Mouse (Mus musculus) CD8-positive naive resting alpha-beta T cell, adult 57 days (primary cell): ENCODE measurements around the gene Tas2r135. TPM values are rescaled to one million over a fixed set of nuclear protein-coding genes. Genes with fewer than 3 reads are reported as not detected.

ENCODE experiments used
- total RNA-seq: library from RNA; stranded (reverse); gene quantifications from one replicate; pipeline ENCODE4 v1.2.4, GENCODE M21; 2023

Gene Tas2r135
- 0.98 TPM for total RNA-seq

GRCm38 (mm10) chr6:42405134-42405533, at the start of gene Tas2r135:
Gene Tas2r135, plus strand, starts transcription at chr6:42405434.

GRCm38 (mm10) chr6:42372816-42373547, 32.3 kb upstream of the Tas2r135 start, which contains the start of gene Epha1:
Gene Epha1, minus strand, starts transcription at chr6:42373268.

DNA sequence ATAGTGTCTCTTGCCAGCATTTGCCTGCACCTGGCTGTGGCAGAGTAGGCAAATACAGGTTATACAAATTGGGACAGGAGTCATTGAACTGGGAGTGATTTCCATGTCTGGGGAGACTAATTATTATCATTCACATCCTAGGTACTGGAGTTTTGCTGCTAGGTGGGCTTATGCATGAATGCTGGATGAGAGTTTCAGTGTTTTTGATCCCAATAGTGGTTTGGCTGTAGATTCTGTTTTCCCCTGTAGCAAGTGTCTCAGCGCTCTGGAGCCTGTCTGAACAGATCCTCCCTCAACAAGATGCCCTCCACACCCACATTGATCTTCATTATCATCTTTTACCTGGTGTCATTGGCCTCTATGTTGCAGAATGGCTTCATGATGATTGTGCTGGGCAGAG, 5.3 kb upstream of the Tas2r135 start, which contains the start of gene Tas2r143:
TSS of gene Tas2r143 (plus strand) at position 301 of the 400 bp plus-strand sequence.

GRCm38 (mm10) chr6:42434446-42434845, 29.2 kb downstream of the Tas2r135 start, which contains the start of gene Tas2r126:
Gene Tas2r126, plus strand, starts transcription at chr6:42434535.

Other genes with a start within 250 kb of the Tas2r135 start
- not detected for gene Tas2r144, start 190.1 kb upstream of the Tas2r135 start, total RNA-seq
- gene Gstk1, start 159.5 kb upstream of the Tas2r135 start, total RNA-seq: 8.5 TPM
- gene Tmem139, start 143.5 kb upstream of the Tas2r135 start, total RNA-seq: not detected
- 57.6 TPM for gene Casp2, start 140.4 kb upstream of the Tas2r135 start, total RNA-seq
- 0.64 TPM for gene Clcn1, start 118.7 kb upstream of the Tas2r135 start, total RNA-seq
- gene Fam131b, start 80.8 kb upstream of the Tas2r135 start, total RNA-seq: 0.21 TPM
- 196 TPM for gene Zyx, start 55.8 kb upstream of the Tas2r135 start, total RNA-seq
- gene Epha1, start 32.2 kb upstream of the Tas2r135 start, total RNA-seq: not detected
- 0.83 TPM for gene Tas2r143, start 5.2 kb upstream of the Tas2r135 start, total RNA-seq
- not detected for gene Tas2r126, start 29.1 kb downstream of the Tas2r135 start, total RNA-seq
- gene Olfr458, start 59.8 kb downstream of the Tas2r135 start, total RNA-seq: not detected
- not detected for gene Olfr457, start 70.9 kb downstream of the Tas2r135 start, total RNA-seq
- not detected for gene Olfr456, start 81.8 kb downstream of the Tas2r135 start, total RNA-seq
- gene Olfr455, start 142.2 kb downstream of the Tas2r135 start, total RNA-seq: not detected
- not detected for gene Tcaf3, start 192.3 kb downstream of the Tas2r135 start, total RNA-seq
- not detected for gene Tcaf2, start 239.8 kb downstream of the Tas2r135 start, total RNA-seq